Mouse (Mus musculus) intestine, embryonic 16.5 days (tissue): ENCODE results near the gene Qpct. TPM values are rescaled to one million over a fixed set of nuclear protein-coding genes. Genes with fewer than 3 reads are reported as not detected.
A peak's percentile ranks its signal among the peaks of the same experiment; 100 is the strongest.

Source experiments
- ATAC-seq: fragments of 200-750 bp; cut with Nextera tagmentation; 2 replicates; pipeline ENCODE4 v1.8.0; 2017; ENCODE audit warnings: moderate TSS enrichment, moderate library complexity
- H3K27ac ChIP-seq: fragments of 300-500 bp; sonication (generic); 2 replicates; pipeline ENCODE4 v1.5.1; 2014; ENCODE audit warnings: mild to moderate bottlenecking, low read length
- H3K27me3 ChIP-seq: fragments of 300-500 bp; sonication (generic); replicated peaks from 2 replicates; pipeline ENCODE4 v1.6.1; 2014; ENCODE audit warnings: low read length, control low read depth, mixed read lengths; ENCODE audit not compliant: control insufficient read depth, insufficient read depth
- H3K36me3 ChIP-seq: fragments of 300-500 bp; sonication (generic); 2 replicates; pipeline ENCODE4 v1.6.1; 2014; ENCODE audit warnings: low read length, control low read depth; ENCODE audit not compliant: control insufficient read depth, insufficient read depth
- H3K4me1 ChIP-seq: fragments of 300-500 bp; sonication (generic); 2 replicates; pipeline ENCODE4 v1.6.1; 2014; ENCODE audit warnings: low read length, control low read depth, mixed read lengths; ENCODE audit not compliant: control insufficient read depth, insufficient read depth
- H3K4me2 ChIP-seq: fragments of 300-500 bp; sonication (generic); 2 replicates; pipeline ENCODE4 v1.6.1; 2014; ENCODE audit warnings: low read depth, low read length, control low read depth
- H3K4me3 ChIP-seq: fragments of 300-500 bp; sonication (generic); 2 replicates; pipeline ENCODE4 v1.5.1; 2014; ENCODE audit warnings: mild to moderate bottlenecking, low read length
- H3K9ac ChIP-seq: fragments of 300-500 bp; sonication (generic); 2 replicates; pipeline ENCODE4 v1.6.1; 2014; ENCODE audit warnings: low read depth, low read length
- H3K9me3 ChIP-seq: fragments of 300-500 bp; sonication (generic); 2 replicates; pipeline ENCODE4 v1.6.1; 2016; ENCODE audit warnings: low read length, control low read depth; ENCODE audit not compliant: control insufficient read depth
- WGBS: fragments of 180-500 bp; shearing (Covaris S2); extraction: QIAGEN DNeasy Blood & Tissue Kit; methylation state at CpG from one replicate; pipeline ENCODE4 v1.1.7; 2014; 5-methylcytosine and 5-hydroxymethylcytosine counted together
- polyA plus RNA-seq: library from polyadenylated mRNA; unstranded; fragments of >200 nt; fragmentation: Nextera tagmentation; extraction: Ambion mirVana; gene quantifications from 2 replicates; pipeline ENCODE4 v1.2.1, GENCODE M21; 2015

Gene Qpct
- 11.6 and 13.3 TPM in 2 replicates for polyA plus RNA-seq

- ATAC-seq, result no peak
- Histone ChIP-seq H3K27me3 (peaks cover 4% of the 10 kb centered on the region; the same call in 1 of the 2 replicates), H3K9ac (peak within 1 kb of the TSS; percentile 65), H3K27ac (no peak within 1 kb of the TSS), H3K36me3 (no peaks in the 10 kb centered on the region), H3K4me1 (no peaks in the 10 kb centered on the region), H3K4me2 (peak within 1 kb of the TSS; percentile 95), H3K4me3 (peak within 1 kb of the TSS; percentile 61), H3K9me3 (no peaks in the 10 kb centered on the region)
- WGBS, result 61% methylated on average over 4 of the region's 4 CpGs
Measured at GRCm38 (mm10) chr17:79051606-79052005, at the start of gene Qpct. Qpct (plus strand) TSS chr17:79051906.

- no peak for ATAC-seq
- WGBS, result 66% methylated on average over 2 of the region's 2 CpGs
- Histone ChIP-seq H3K4me2 (no peak overlapping the region), H3K27ac (no peak overlapping the region), H3K36me3 (peaks cover 8% of the 10 kb centered on the region; the same call in 1 of the 2 replicates), H3K9me3 (no peaks in the 10 kb centered on the region), H3K4me1 (peaks cover 10% of the 10 kb centered on the region), H3K9ac (no peak overlapping the region), H3K4me3 (no peak overlapping the region), H3K27me3 (no peaks in the 10 kb centered on the region)
Measured at GRCm38 (mm10) chr17:79013625-79014024, 38.1 kb upstream of the Qpct start.

GRCm38 (mm10) chr17:79014911-79015685, 36.6 kb upstream of the Qpct start:
- Histone ChIP-seq H3K9me3 (no peaks in the 10 kb centered on the region), H3K27ac (no peak overlapping the region), H3K36me3 (peaks cover 8% of the 10 kb centered on the region; the same call in 1 of the 2 replicates), H3K4me3 (no peak overlapping the region), H3K4me1 (peaks cover 10% of the 10 kb centered on the region), H3K9ac (no peak overlapping the region), H3K27me3 (no peaks in the 10 kb centered on the region), H3K4me2 (no peak overlapping the region)
- WGBS, result 73% methylated on average over 2 of the region's 2 CpGs
- no peak for ATAC-seq

- 65% methylated on average over 10 of the region's 10 CpGs for WGBS
Measured at GRCm38 (mm10) chr17:79015831-79016230, 35.9 kb upstream of the Qpct start.

GRCm38 (mm10) chr17:79018422-79018821, 33.3 kb upstream of the Qpct start:
- Histone ChIP-seq H3K4me3 (peak overlapping the region; percentile 27), H3K4me2 (peak overlapping the region; percentile 43; the same call in 1 of the 2 replicates), H3K9ac (peak overlapping the region; percentile 45; the same call in 1 of the 2 replicates), H3K27ac (no peak overlapping the region), H3K9me3 (no peaks in the 10 kb centered on the region), H3K4me1 (peaks cover 10% of the 10 kb centered on the region), H3K27me3 (no peaks in the 10 kb centered on the region), H3K36me3 (no peaks in the 10 kb centered on the region)
- WGBS, result 40% methylated on average over 9 of the region's 9 CpGs
- ATAC-seq, result no peak

More at GRCm38 (mm10) chr17:79015831-79016230, 35.9 kb upstream of the Qpct start:
- no peak for ATAC-seq
- Histone ChIP-seq H3K27me3 (no peaks in the 10 kb centered on the region), H3K4me1 (peaks cover 10% of the 10 kb centered on the region), H3K4me3 (no peak overlapping the region), H3K9ac (no peak overlapping the region), H3K36me3 (peaks cover 8% of the 10 kb centered on the region; the same call in 1 of the 2 replicates), H3K4me2 (no peak overlapping the region), H3K27ac (no peak overlapping the region), H3K9me3 (no peaks in the 10 kb centered on the region)

- ATAC-seq, result peak; percentile 6; the same call in 1 of the 2 replicates
Measured at GRCm38 (mm10) chr17:79019726-79020207, 31.9 kb upstream of the Qpct start.

GRCm38 (mm10) chr17:79020208-79020983, 31.3 kb upstream of the Qpct start, which contains the start of gene Prkd3:
Prkd3 (minus strand) TSS chr17:79020816.
- H3K4me1 ChIP-seq, result peaks cover 10% of the 10 kb centered on the region
- peak within 1 kb of the TSS; percentile 84 for H3K4me3 ChIP-seq
- H3K9ac ChIP-seq, result peak within 1 kb of the TSS; percentile 92
- peak within 1 kb of the TSS; percentile 77 for H3K27ac ChIP-seq
- H3K4me2 ChIP-seq, result peak within 1 kb of the TSS; percentile 92
- H3K36me3 ChIP-seq, result no peaks in the 10 kb centered on the region
- under 1% methylated on average over 72 of the region's 113 CpGs for WGBS
- H3K9me3 ChIP-seq, result no peaks in the 10 kb centered on the region
- peak; percentile 91 for ATAC-seq
- no peaks in the 10 kb centered on the region for H3K27me3 ChIP-seq

More at GRCm38 (mm10) chr17:79019726-79020207, 31.9 kb upstream of the Qpct start:
- H3K4me1 ChIP-seq, result peaks cover 10% of the 10 kb centered on the region
- no peaks in the 10 kb centered on the region for H3K9me3 ChIP-seq
- 2% methylated on average over 18 of the region's 18 CpGs for WGBS
- peak overlapping the region; percentile 92 for H3K9ac ChIP-seq
- H3K27ac ChIP-seq, result peak overlapping the region; percentile 77
- H3K4me3 ChIP-seq, result peak overlapping the region; percentile 84
- peak overlapping the region; percentile 92 for H3K4me2 ChIP-seq
- no peaks in the 10 kb centered on the region for H3K36me3 ChIP-seq
- no peaks in the 10 kb centered on the region for H3K27me3 ChIP-seq

GRCm38 (mm10) chr17:79020984-79021335, 30.7 kb upstream of the Qpct start:
- peak; percentile 53 for ATAC-seq
- H3K4me2 ChIP-seq, result peak overlapping the region; percentile 92
- peaks cover 10% of the 10 kb centered on the region for H3K4me1 ChIP-seq
- no peaks in the 10 kb centered on the region for H3K27me3 ChIP-seq
- peak overlapping the region; percentile 92 for H3K9ac ChIP-seq
- H3K4me3 ChIP-seq, result peak overlapping the region; percentile 84
- no peak overlapping the region; the same call in 1 of the 2 replicates for H3K27ac ChIP-seq
- WGBS, result 2% methylated on average over 24 of the region's 24 CpGs
- H3K36me3 ChIP-seq, result no peaks in the 10 kb centered on the region
- H3K9me3 ChIP-seq, result no peaks in the 10 kb centered on the region

GRCm38 (mm10) chr17:79022746-79023145, 29.0 kb upstream of the Qpct start:
- ATAC-seq, result no peak
- H3K9ac ChIP-seq, result no peak overlapping the region
- no peaks in the 10 kb centered on the region for H3K36me3 ChIP-seq
- no peak overlapping the region for H3K4me2 ChIP-seq
- H3K4me3 ChIP-seq, result no peak overlapping the region
- H3K4me1 ChIP-seq, result peaks cover 3% of the 10 kb centered on the region
- no peaks in the 10 kb centered on the region for H3K27me3 ChIP-seq
- H3K27ac ChIP-seq, result no peak overlapping the region
- WGBS, result 44% methylated on average over 3 of the region's 3 CpGs
- H3K9me3 ChIP-seq, result no peaks in the 10 kb centered on the region
